Mouse (Mus musculus): Measurements from ENCODE around the gene Surf2. TPM values are rescaled to one million over a fixed set of nuclear protein-coding genes. Genes with fewer than 3 reads are reported as not detected.

Surf2 gene
- polyA plus RNA-seq, 1 experiment from 2014 or later, result 50.6 TPM

- H3K9me3 ChIP-seq (replicated peaks), result no peaks in the 10 kb centered on the region
- no peaks in the 10 kb centered on the region for H3K27me3 ChIP-seq (ENCODE audit: low read depth, poor library complexity, severe bottlenecking)
- DNase-seq (ENCODE audit: low spot score), result no peak
- 92% methylated on average over 6 of the region's 6 CpGs for WGBS
- H3K27ac ChIP-seq, result no peak overlapping the region
- H3K36me3 ChIP-seq, result peaks cover 90% of the 10 kb centered on the region
- H3K4me3 ChIP-seq, result no peak overlapping the region
- peaks cover 32% of the 10 kb centered on the region for H3K4me1 ChIP-seq
Measured at GRCm38 (mm10) chr2:26927745-26928476, 11.7 kb downstream of the Surf2 start.

GRCm38 (mm10) chr2:26930390-26930789 is 14.2 kb downstream of the Surf2 start:
- 57% methylated on average over 1 of the region's 1 CpGs for WGBS
- H3K4me3 ChIP-seq, result peak overlapping the region; percentile 18; the same call in 1 of the 2 replicates
- H3K36me3 ChIP-seq, result peaks cover 68% of the 10 kb centered on the region
- no peaks in the 10 kb centered on the region for H3K9me3 ChIP-seq (replicated peaks)
- H3K27ac ChIP-seq, result no peak overlapping the region
- H3K4me1 ChIP-seq, result peaks cover 43% of the 10 kb centered on the region
- H3K27me3 ChIP-seq (ENCODE audit: low read depth, poor library complexity, severe bottlenecking), result no peaks in the 10 kb centered on the region
- no peak for DNase-seq (ENCODE audit: low spot score)

- Histone ChIP-seq H3K27me3 (ENCODE audit: low read depth, poor library complexity, severe bottlenecking) (no peaks in the 10 kb centered on the region), H3K4me1 (peaks cover 43% of the 10 kb centered on the region), H3K4me3 (peak overlapping the region; percentile 100), H3K36me3 (peaks cover 45% of the 10 kb centered on the region), H3K9me3 (replicated peaks) (no peaks in the 10 kb centered on the region), H3K27ac (peak overlapping the region; percentile 99)
- WGBS, result 3% methylated on average over 49 of the region's 49 CpGs
- no peak for DNase-seq (ENCODE audit: low spot score)
Measured at GRCm38 (mm10) chr2:26932473-26933303, 16.5 kb downstream of the Surf2 start.

GRCm38 (mm10) chr2:26933304-26934055 is 17.3 kb downstream of the Surf2 start, which contains the start of the genes Surf4 and Stkld1:
Gene Surf4, minus strand, starts transcription at chr2:26933928.
Gene Stkld1, plus strand, starts transcription at chr2:26934047.
- Histone ChIP-seq H3K4me1 (peaks cover 40% of the 10 kb centered on the region), H3K9me3 (replicated peaks) (no peaks in the 10 kb centered on the region), H3K36me3 (peaks cover 37% of the 10 kb centered on the region), H3K27me3 (ENCODE audit: low read depth, poor library complexity, severe bottlenecking) (no peaks in the 10 kb centered on the region), H3K4me3 (peak within 1 kb of the TSS; percentile 100), H3K27ac (peak within 1 kb of the TSS; percentile 99)
- DNase-seq (ENCODE audit: low spot score), result peak; percentile 97
- 1% methylated on average over 68 of the region's 70 CpGs for WGBS

GRCm38 (mm10) chr2:26935286-26935685 is 19.1 kb downstream of the Surf2 start:
- H3K27me3 ChIP-seq (ENCODE audit: low read depth, poor library complexity, severe bottlenecking), result no peaks in the 10 kb centered on the region
- no peak overlapping the region for H3K27ac ChIP-seq
- H3K4me3 ChIP-seq, result no peak overlapping the region
- no peaks in the 10 kb centered on the region for H3K9me3 ChIP-seq (replicated peaks)
- H3K4me1 ChIP-seq, result peaks cover 37% of the 10 kb centered on the region
- DNase-seq (ENCODE audit: low spot score), result no peak
- 88% methylated on average over 2 of the region's 2 CpGs for WGBS
- H3K36me3 ChIP-seq, result peaks cover 19% of the 10 kb centered on the region

- Histone ChIP-seq H3K27me3 (ENCODE audit: low read depth, poor library complexity, severe bottlenecking) (no peaks in the 10 kb centered on the region), H3K27ac (no peak overlapping the region), H3K4me1 (peaks cover 26% of the 10 kb centered on the region), H3K4me3 (no peak overlapping the region), H3K9me3 (replicated peaks) (no peaks in the 10 kb centered on the region), H3K36me3 (peaks cover 7% of the 10 kb centered on the region)
- DNase-seq (ENCODE audit: low spot score), result no peak
- WGBS, result 70% methylated on average over 1 of the region's 1 CpGs
Measured at GRCm38 (mm10) chr2:26936425-26936824, 20.3 kb downstream of the Surf2 start.

GRCm38 (mm10) chr2:26941539-26941938 is 25.4 kb downstream of the Surf2 start:
- Histone ChIP-seq H3K27me3 (ENCODE audit: low read depth, poor library complexity, severe bottlenecking) (no peaks in the 10 kb centered on the region), H3K9me3 (replicated peaks) (no peaks in the 10 kb centered on the region), H3K27ac (no peak overlapping the region), H3K4me1 (no peaks in the 10 kb centered on the region), H3K36me3 (peaks cover 1% of the 10 kb centered on the region; the same call in 1 of the 2 replicates), H3K4me3 (no peak overlapping the region)
- 49% methylated on average over 5 of the region's 5 CpGs for WGBS
- DNase-seq (ENCODE audit: low spot score), result no peak

- no peaks in the 10 kb centered on the region for H3K9me3 ChIP-seq (replicated peaks)
- 88% methylated on average over 3 of the region's 3 CpGs for WGBS
- no peak for DNase-seq (ENCODE audit: low spot score)
- H3K27me3 ChIP-seq (ENCODE audit: low read depth, poor library complexity, severe bottlenecking), result no peaks in the 10 kb centered on the region
- peaks cover 14% of the 10 kb centered on the region for H3K36me3 ChIP-seq
- no peak overlapping the region for H3K27ac ChIP-seq
- H3K4me3 ChIP-seq, result no peak overlapping the region
- no peaks in the 10 kb centered on the region for H3K4me1 ChIP-seq
Measured at GRCm38 (mm10) chr2:26943253-26943652, 27.1 kb downstream of the Surf2 start.

GRCm38 (mm10) chr2:26950411-26950810 is 34.2 kb downstream of the Surf2 start:
- H3K27me3 ChIP-seq (ENCODE audit: low read depth, poor library complexity, severe bottlenecking), result no peaks in the 10 kb centered on the region
- WGBS, result 94% methylated on average over 2 of the region's 2 CpGs
- no peaks in the 10 kb centered on the region for H3K4me1 ChIP-seq
- DNase-seq (ENCODE audit: low spot score), result no peak
- no peak overlapping the region for H3K4me3 ChIP-seq
- no peak overlapping the region for H3K27ac ChIP-seq
- H3K36me3 ChIP-seq, result peaks cover 84% of the 10 kb centered on the region
- no peaks in the 10 kb centered on the region for H3K9me3 ChIP-seq (replicated peaks)

- 91% methylated on average over 8 of the region's 8 CpGs for WGBS
- no peak for DNase-seq (ENCODE audit: low spot score)
- Histone ChIP-seq H3K27me3 (ENCODE audit: low read depth, poor library complexity, severe bottlenecking) (no peaks in the 10 kb centered on the region), H3K9me3 (replicated peaks) (no peaks in the 10 kb centered on the region), H3K4me3 (no peak overlapping the region), H3K27ac (no peak overlapping the region), H3K4me1 (no peaks in the 10 kb centered on the region), H3K36me3 (peaks cover 94% of the 10 kb centered on the region)
Measured at GRCm38 (mm10) chr2:26951346-26951905, 35.3 kb downstream of the Surf2 start.

- no peaks in the 10 kb centered on the region for H3K27me3 ChIP-seq (ENCODE audit: low read depth, poor library complexity, severe bottlenecking)
Measured at GRCm38 (mm10) chr2:26952193-26952592, 36.0 kb downstream of the Surf2 start.

GRCm38 (mm10) chr2:26952866-26953265 is 36.7 kb downstream of the Surf2 start:
- no peaks in the 10 kb centered on the region for H3K27me3 ChIP-seq (ENCODE audit: low read depth, poor library complexity, severe bottlenecking)
- H3K4me3 ChIP-seq, result no peak overlapping the region
- H3K27ac ChIP-seq, result no peak overlapping the region
- H3K36me3 ChIP-seq, result peaks cover 99% of the 10 kb centered on the region
- no peak for DNase-seq (ENCODE audit: low spot score)
- H3K9me3 ChIP-seq (replicated peaks), result no peaks in the 10 kb centered on the region
- no peaks in the 10 kb centered on the region for H3K4me1 ChIP-seq
- WGBS, result 81% methylated on average over 8 of the region's 8 CpGs

More at GRCm38 (mm10) chr2:26952193-26952592, 36.0 kb downstream of the Surf2 start:
- no peak for DNase-seq (ENCODE audit: low spot score)
- Histone ChIP-seq H3K9me3 (replicated peaks) (no peaks in the 10 kb centered on the region), H3K4me1 (no peaks in the 10 kb centered on the region), H3K4me3 (no peak overlapping the region), H3K36me3 (peaks cover 94% of the 10 kb centered on the region), H3K27ac (no peak overlapping the region)
- WGBS, result 93% methylated on average over 4 of the region's 4 CpGs

All from limb, embryonic 10.5 days (tissue).